Mouse (Mus musculus): Measurements from ENCODE around the gene Derl3.

- TF ChIP-seq CTCF (IDR thresholded peaks at IDR 0.05; ENCODE audit: low read depth, low read length), result no peak
- no peak for TF ChIP-seq POLR2A (IDR thresholded peaks at IDR 0.05; ENCODE audit: borderline replicate concordance, low read depth, low read length)
These were observed 32.5 kb upstream of the Derl3 start for GRCm38 (mm10) chr10:75860746-75861145.
